Mouse (Mus musculus): Measurements from ENCODE around the gene Scd3. TPM values are rescaled to one million over a fixed set of nuclear protein-coding genes. Genes with fewer than 3 reads are reported as not detected.
"Not testable (repeated sequence)": the region's sequence is repeated elsewhere in the genome, so short reads cannot be mapped to it uniquely, and the experiment has no call there.

Scd3 gene
- polyA plus RNA-seq, 1 experiment, result 3.1 TPM

DNA sequence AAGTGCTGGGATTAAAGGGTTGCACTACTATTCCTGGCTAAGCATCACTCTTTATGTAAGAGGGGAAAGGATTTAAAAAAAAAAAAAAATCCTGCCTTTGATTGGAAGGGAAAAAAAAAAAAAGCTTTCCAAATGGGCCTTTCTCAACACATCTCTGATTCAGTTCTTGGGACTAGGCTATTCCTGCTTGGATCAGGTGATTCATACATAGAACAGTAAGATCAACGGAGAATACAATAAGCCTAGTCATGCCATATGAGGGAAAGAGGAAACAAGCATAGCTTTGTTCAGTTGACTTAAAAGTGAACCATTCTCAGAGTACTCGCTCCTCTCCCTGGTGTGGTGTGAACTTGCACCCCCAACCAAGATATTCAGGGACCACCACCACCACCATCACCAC lies 35.8 kb downstream of the Scd3 start:
- DNase-seq (ENCODE audit: low read depth), result no peak
- no peak for TF ChIP-seq CTCF (IDR thresholded peaks at IDR 0.05; ENCODE audit: borderline replicate concordance, extremely low read depth, insufficient read depth, insufficient read length)
- TF ChIP-seq POLR2A (IDR thresholded peaks at IDR 0.05; ENCODE audit: borderline replicate concordance, extremely low read depth, insufficient read depth, insufficient read length, poor library complexity, severe bottlenecking), result no peak

GRCm38 (mm10) chr19:44245761-44246171 lies 42.7 kb downstream of the Scd3 start:
- TF ChIP-seq CTCF (IDR thresholded peaks at IDR 0.05; ENCODE audit: borderline replicate concordance, extremely low read depth, insufficient read depth, insufficient read length) (peak; percentile 34; the same call in 1 of the 2 replicates), POLR2A (IDR thresholded peaks at IDR 0.05; ENCODE audit: borderline replicate concordance, extremely low read depth, insufficient read depth, insufficient read length, poor library complexity, severe bottlenecking) (no peak)
- peak; percentile 91 for DNase-seq (ENCODE audit: low read depth)

- DNase-seq (ENCODE audit: low read depth), result peak; percentile 40
Observed at GRCm38 (mm10) chr19:44246341-44246911, 43.4 kb downstream of the Scd3 start.

DNA sequence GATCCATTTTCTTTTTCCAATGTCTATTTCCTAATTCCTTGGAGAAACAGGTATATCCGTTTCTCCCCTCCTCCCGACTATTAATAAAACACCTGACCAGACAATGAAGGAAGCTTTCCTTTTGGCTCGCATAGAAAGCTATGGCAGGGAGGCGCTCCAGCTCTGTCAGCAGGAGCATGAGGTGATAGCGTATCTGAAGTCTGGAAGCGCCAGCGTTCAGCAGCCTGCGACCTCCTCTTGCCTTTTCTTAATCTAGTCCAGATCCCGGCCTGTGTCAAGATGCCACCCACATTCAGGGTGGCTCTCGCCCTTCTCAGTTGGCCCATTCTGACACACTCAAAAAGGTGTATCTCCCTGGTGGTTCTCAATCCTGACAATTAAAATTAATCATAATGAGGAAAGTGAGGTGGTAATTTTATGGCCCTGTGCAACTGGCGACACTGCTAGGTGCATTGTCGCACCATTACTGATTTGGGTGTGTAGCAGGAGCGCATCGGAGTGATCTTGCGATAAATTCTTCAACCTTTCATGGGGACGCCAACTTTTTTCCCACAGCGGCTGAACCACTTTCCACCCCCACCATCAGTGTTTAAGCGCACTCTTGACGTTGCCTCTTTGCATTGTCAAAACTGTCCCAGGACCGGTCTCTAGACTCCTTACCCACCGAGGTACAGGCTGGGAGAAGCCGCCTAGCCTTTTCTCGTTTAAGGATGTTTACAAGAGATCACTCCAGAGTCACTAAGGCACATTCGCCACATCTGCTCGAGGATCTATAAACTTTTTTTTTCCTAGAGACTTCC lies 44.4 kb downstream of the Scd3 start:
- TF ChIP-seq POLR2A (IDR thresholded peaks at IDR 0.05; ENCODE audit: borderline replicate concordance, extremely low read depth, insufficient read depth, insufficient read length, poor library complexity, severe bottlenecking) (no peak), CTCF (IDR thresholded peaks at IDR 0.05; ENCODE audit: borderline replicate concordance, extremely low read depth, insufficient read depth, insufficient read length) (no peak)
- DNase-seq (ENCODE audit: low read depth), result peak; percentile 64

More at GRCm38 (mm10) chr19:44246341-44246911, 43.4 kb downstream of the Scd3 start:
- TF ChIP-seq CTCF (IDR thresholded peaks at IDR 0.05; ENCODE audit: borderline replicate concordance, extremely low read depth, insufficient read depth, insufficient read length), result no peak
- no peak for TF ChIP-seq POLR2A (IDR thresholded peaks at IDR 0.05; ENCODE audit: borderline replicate concordance, extremely low read depth, insufficient read depth, insufficient read length, poor library complexity, severe bottlenecking)

- DNase-seq (ENCODE audit: low read depth), result peak; percentile 99
- TF ChIP-seq POLR2A (IDR thresholded peaks at IDR 0.05; ENCODE audit: borderline replicate concordance, extremely low read depth, insufficient read depth, insufficient read length, poor library complexity, severe bottlenecking), result peak; percentile 52; the same call in 1 of the 2 replicates
- no peak for TF ChIP-seq CTCF (IDR thresholded peaks at IDR 0.05; ENCODE audit: borderline replicate concordance, extremely low read depth, insufficient read depth, insufficient read length)
Observed at GRCm38 (mm10) chr19:44248081-44248853, 45.2 kb downstream of the Scd3 start.

DNA sequence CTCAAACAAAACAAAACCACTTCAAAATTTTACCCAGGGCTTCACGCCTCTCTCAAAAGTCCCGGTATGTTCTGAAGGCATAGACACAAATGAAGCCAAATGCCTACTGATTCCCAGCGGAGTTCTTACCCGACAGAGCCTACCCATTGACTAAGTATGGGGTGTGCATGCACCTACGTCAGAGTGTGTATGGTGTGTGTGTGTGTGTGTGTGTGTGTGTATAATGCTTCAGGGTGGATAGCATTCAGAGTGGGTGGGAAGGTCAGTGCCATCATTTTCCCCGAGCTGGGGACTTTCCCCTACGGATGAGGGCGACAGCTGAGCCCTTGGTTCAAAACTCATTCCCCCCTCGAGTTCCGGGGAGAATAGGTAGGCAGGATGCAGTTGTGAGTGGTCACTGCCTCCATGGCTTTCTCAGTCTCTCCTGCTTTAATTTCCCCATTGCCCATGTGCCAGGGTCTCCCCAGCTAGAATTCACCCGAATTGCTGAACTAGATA lies 45.8 kb downstream of the Scd3 start:
- TF ChIP-seq CTCF (IDR thresholded peaks at IDR 0.05; ENCODE audit: borderline replicate concordance, extremely low read depth, insufficient read depth, insufficient read length) (no peak), POLR2A (IDR thresholded peaks at IDR 0.05; ENCODE audit: borderline replicate concordance, extremely low read depth, insufficient read depth, insufficient read length, poor library complexity, severe bottlenecking) (no peak)
- DNase-seq (ENCODE audit: low read depth), result peak; percentile 11

DNA sequence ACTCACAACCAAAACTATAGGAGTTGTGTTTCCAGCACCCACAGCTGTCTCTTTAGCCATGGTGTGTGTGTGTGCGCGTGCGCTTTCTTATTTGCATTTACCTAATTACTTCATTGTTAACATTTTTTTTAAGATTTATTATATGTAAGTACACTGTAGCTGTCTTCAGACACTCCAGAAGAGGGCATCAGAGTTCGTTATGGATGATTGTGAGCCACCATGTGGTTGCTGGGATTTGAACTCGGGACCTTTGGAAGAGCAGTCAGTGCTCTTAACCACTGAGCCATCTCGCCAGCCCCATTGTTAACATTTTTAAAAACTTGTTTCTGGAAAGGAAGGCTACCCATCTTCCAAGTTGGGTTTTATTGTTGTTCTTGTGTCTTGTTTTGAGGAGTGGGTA lies 48.1 kb downstream of the Scd3 start:
- DNase-seq (ENCODE audit: low read depth), result not testable (repeated sequence)

GRCm38 (mm10) chr19:44251936-44252558 lies 49.0 kb downstream of the Scd3 start:
- TF ChIP-seq POLR2A (IDR thresholded peaks at IDR 0.05; ENCODE audit: borderline replicate concordance, extremely low read depth, insufficient read depth, insufficient read length, poor library complexity, severe bottlenecking), result no peak
- DNase-seq (ENCODE audit: low read depth), result no peak

GRCm38 (mm10) chr19:44254106-44254505 lies 51.0 kb downstream of the Scd3 start:
- DNase-seq (ENCODE audit: low read depth), result not testable (repeated sequence)

- DNase-seq (ENCODE audit: low read depth), result no peak
- TF ChIP-seq POLR2A (IDR thresholded peaks at IDR 0.05; ENCODE audit: borderline replicate concordance, extremely low read depth, insufficient read depth, insufficient read length, poor library complexity, severe bottlenecking) (no peak), CTCF (IDR thresholded peaks at IDR 0.05; ENCODE audit: borderline replicate concordance, extremely low read depth, insufficient read depth, insufficient read length) (no peak)
Observed at GRCm38 (mm10) chr19:44257377-44257966, 54.4 kb downstream of the Scd3 start.

DNA sequence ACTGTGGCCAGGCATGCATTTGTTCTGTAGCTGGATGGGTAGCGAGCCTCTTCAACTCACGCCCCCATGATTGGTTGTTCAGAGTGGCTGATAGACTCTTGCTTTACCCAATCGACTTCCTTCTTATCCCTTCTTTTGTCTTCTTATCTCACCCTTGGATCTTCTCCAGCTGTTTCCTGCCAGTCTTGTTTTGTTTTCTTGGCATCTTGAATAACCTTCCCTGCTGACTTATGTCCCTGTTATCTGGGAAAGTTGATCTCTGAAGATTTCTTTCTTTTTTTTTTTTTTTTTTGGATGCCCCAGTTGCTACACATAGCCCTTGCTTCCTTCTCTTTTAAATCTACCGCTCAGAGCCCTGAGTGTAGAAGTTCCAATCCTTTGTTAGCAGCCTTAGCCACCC lies 56.4 kb downstream of the Scd3 start:
- DNase-seq (ENCODE audit: low read depth), result no peak
- no peak for TF ChIP-seq CTCF (IDR thresholded peaks at IDR 0.05; ENCODE audit: borderline replicate concordance, extremely low read depth, insufficient read depth, insufficient read length)
- TF ChIP-seq POLR2A (IDR thresholded peaks at IDR 0.05; ENCODE audit: borderline replicate concordance, extremely low read depth, insufficient read depth, insufficient read length, poor library complexity, severe bottlenecking), result no peak
